Comparison of ENCODE assay signal across 10 mouse cellular contexts in the genomic region with DNA sequence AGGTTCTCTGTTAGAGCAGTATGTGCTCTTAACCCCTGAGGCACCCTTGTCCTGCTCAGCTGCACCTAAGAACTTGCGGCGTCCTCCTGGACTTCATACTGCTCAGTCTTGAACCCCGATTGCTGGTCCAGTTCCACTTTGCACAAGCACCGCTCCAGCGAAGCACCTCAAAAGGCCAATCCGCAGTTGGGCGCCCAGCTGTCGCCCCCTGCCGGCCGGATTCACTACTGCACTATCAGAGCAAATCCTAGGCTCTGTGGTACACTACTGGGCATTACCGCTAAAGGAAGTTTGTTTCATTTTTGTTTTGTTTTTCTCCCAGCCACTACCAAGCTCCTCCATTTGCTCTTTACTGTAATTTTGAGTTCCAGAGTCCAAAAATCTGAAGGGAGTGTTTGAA. TPM values are rescaled to one million over a fixed set of nuclear protein-coding genes. Genes with fewer than 3 reads are reported as not detected.
DNase-seq lines count a peak whose midpoint lies in the region; ATAC-seq and TF ChIP-seq lines count a peak whose summit lies in the region.
"Had no signal": no experiment of that assay in that cellular context is flagged by ENCODE, and none has a peak within 500 bp of the region (broad histone marks: within the 10 kb centered on the region; RNA-seq: fewer than 3 reads in every experiment).

No protein-coding gene starts in this region.

- no peak for ATAC-seq in forebrain, embryonic 11.5 days (replicated peaks; ENCODE audit: low FRiP score)
- ATAC-seq in forebrain, embryonic 16.5 days = no peak
- ATAC-seq in liver, embryonic 12.5 days = no peak
- no peak for ATAC-seq in megakaryocyte progenitor cell, adult 5-6 weeks (replicated peaks; ENCODE audit: poor library complexity)

- H3K4me1 ChIP-seq in forebrain, embryonic 11.5 days (replicated peaks; ENCODE audit: control insufficient read depth, insufficient read depth, low read length) = no peaks in the 10 kb centered on the region
- no peaks in the 10 kb centered on the region for H3K4me1 ChIP-seq in forebrain, embryonic 16.5 days (replicated peaks; ENCODE audit: control insufficient read depth, insufficient read depth, low read length)
- H3K4me1 ChIP-seq in liver, adult 2 months (ENCODE audit: control insufficient read depth, insufficient read depth, low read length) = no peaks in the 10 kb centered on the region
- no peaks in the 10 kb centered on the region for H3K4me1 ChIP-seq in liver, embryonic 12.5 days
- H3K4me1 ChIP-seq in ES-E14 (ENCODE audit: control insufficient read depth in 2 of 2, insufficient read depth in 2 of 2, low read length in 2 of 2, poor library complexity in 1 of 2) = no peaks in the 10 kb centered on the region

- no peaks in the 10 kb centered on the region for H3K9me3 ChIP-seq in forebrain, embryonic 11.5 days (ENCODE audit: control insufficient read depth, low read length)
- H3K9me3 ChIP-seq in forebrain, embryonic 16.5 days (ENCODE audit: control insufficient read depth, low read length) = peaks cover 9% of the 10 kb centered on the region
- no peaks in the 10 kb centered on the region for H3K9me3 ChIP-seq in liver, embryonic 12.5 days (replicated peaks)
- no peaks in the 10 kb centered on the region for H3K9me3 ChIP-seq in ES-E14 (ENCODE audit: control insufficient read depth, insufficient read depth, low read depth, low read length)

- no peaks in the 10 kb centered on the region for H3K79me2 ChIP-seq in liver, adult 2 months (ENCODE audit: control insufficient read depth, insufficient read depth, low read length)

- no peak overlapping the region for H3K4me2 ChIP-seq in forebrain, embryonic 11.5 days (ENCODE audit: low read depth, low read length, severe bottlenecking)
- no peak overlapping the region for H3K4me2 ChIP-seq in forebrain, embryonic 16.5 days (ENCODE audit: low read length)
- no peak overlapping the region for H3K4me2 ChIP-seq in liver, embryonic 12.5 days

- in situ Hi-C loops in ES-E14 (cut with MboI; ENCODE audit: low sequenced_read_pairs in 2 of 2, unreplicated experiment in 2 of 2) = no loop called here

- no peak for TF ChIP-seq POLR2A in liver, adult 2 months (IDR thresholded peaks at IDR 0.05; ENCODE audit: extremely low read depth, insufficient read depth, low read length)

- DNase-seq in forebrain, embryonic 11.5 days (ENCODE audit: low spot score) = peak; percentile 56
- no peak for DNase-seq in liver, adult 2 months (ENCODE audit: extremely low read depth, low read depth, low spot score)
- DNase-seq in ES-E14 (ENCODE audit: low read depth, low spot score) = no peak
- DNase-seq in lung, postnatal 10 days = peak; percentile 24
- no peak for DNase-seq in testis, postnatal 14 days (ENCODE audit: low spot score)

- peak; percentile 49 for TF ChIP-seq CTCF in liver, adult 2 months (IDR thresholded peaks at IDR 0.05; ENCODE audit: low read depth, low read length)

- H3K36me3 ChIP-seq in forebrain, embryonic 11.5 days (ENCODE audit: control insufficient read depth, insufficient read depth, low read length) = no peaks in the 10 kb centered on the region
- H3K36me3 ChIP-seq in forebrain, embryonic 16.5 days (ENCODE audit: control insufficient read depth, insufficient read depth) = no peaks in the 10 kb centered on the region
- H3K36me3 ChIP-seq in liver, adult 2 months (ENCODE audit: control insufficient read depth, insufficient read depth, low read length) = no peaks in the 10 kb centered on the region
- no peaks in the 10 kb centered on the region for H3K36me3 ChIP-seq in liver, embryonic 12.5 days
- no peaks in the 10 kb centered on the region for H3K36me3 ChIP-seq in ES-E14 (ENCODE audit: control insufficient read depth, insufficient read depth, low read length, poor library complexity, severe bottlenecking)

- H3K9ac ChIP-seq in forebrain, embryonic 11.5 days (ENCODE audit: low read length) = no peak overlapping the region
- no peak overlapping the region for H3K9ac ChIP-seq in forebrain, embryonic 16.5 days (replicated peaks; ENCODE audit: low read depth, low read length)
- H3K9ac ChIP-seq in liver, adult 2 months (ENCODE audit: low read depth, low read length) = no peak overlapping the region
- H3K9ac ChIP-seq in liver, embryonic 12.5 days = no peak overlapping the region
- H3K9ac ChIP-seq in ES-E14 (ENCODE audit: insufficient read depth, low read depth, low read length, poor library complexity, severe bottlenecking) = no peak overlapping the region

- H3K27ac ChIP-seq in forebrain, embryonic 11.5 days (ENCODE audit: low read depth, low read length) = no peak overlapping the region
- H3K27ac ChIP-seq in forebrain, embryonic 16.5 days (ENCODE audit: low read length) = no peak overlapping the region
- no peak overlapping the region for H3K27ac ChIP-seq in liver, adult 2 months (replicated peaks; ENCODE audit: insufficient read depth, low read depth, low read length)
- H3K27ac ChIP-seq in liver, embryonic 12.5 days = no peak overlapping the region
- H3K27ac ChIP-seq in ES-E14 (ENCODE audit: insufficient read depth, low read depth, low read length, poor library complexity, severe bottlenecking) = no peak overlapping the region

- 45% methylated on average over 11 of the region's 11 CpGs for WGBS in forebrain, embryonic 11.5 days
- 50% methylated on average over 11 of the region's 11 CpGs for WGBS in forebrain, embryonic 16.5 days
- WGBS in liver, adult 2 months = 43% methylated on average over 11 of the region's 11 CpGs
- WGBS in liver, embryonic 12.5 days (ENCODE audit: insufficient replicate concordance) = 41% methylated on average over 11 of the region's 11 CpGs

- H3K27me3 ChIP-seq in forebrain, embryonic 11.5 days (ENCODE audit: control insufficient read depth, insufficient read depth, low read length) = no peaks in the 10 kb centered on the region
- no peaks in the 10 kb centered on the region for H3K27me3 ChIP-seq in forebrain, embryonic 16.5 days (replicated peaks; ENCODE audit: control insufficient read depth, insufficient read depth, low read length)
- no peaks in the 10 kb centered on the region for H3K27me3 ChIP-seq in liver, adult 2 months (ENCODE audit: control insufficient read depth, insufficient read depth, low read length)
- H3K27me3 ChIP-seq in liver, embryonic 12.5 days (replicated peaks) = no peaks in the 10 kb centered on the region

- no peak overlapping the region for H3K4me3 ChIP-seq in forebrain, embryonic 11.5 days (ENCODE audit: low read depth, low read length)
- no peak overlapping the region for H3K4me3 ChIP-seq in forebrain, embryonic 16.5 days (replicated peaks; ENCODE audit: low read length)
- no peak overlapping the region for H3K4me3 ChIP-seq in liver, adult 2 months (ENCODE audit: insufficient read depth, low read depth, low read length)
- H3K4me3 ChIP-seq in liver, embryonic 12.5 days = no peak overlapping the region
- no peak overlapping the region for H3K4me3 ChIP-seq in ES-E14 (ENCODE audit: insufficient read depth in 1 of 2, low read depth in 1 of 2, low read length in 2 of 2, poor library complexity in 1 of 2, severe bottlenecking in 1 of 2)

TF ChIP-seq in ES-E14, 5 proteins besides CTCF, POLR2A, EP300 and RAD21:
- TF ChIP-seq HCFC1 (IDR thresholded peaks at IDR 0.05; ENCODE audit: borderline replicate concordance, insufficient read depth, low read length) = no peak
- peak; percentile 49; the same call in 1 of the 2 replicates for TF ChIP-seq ZC3H11A (IDR thresholded peaks at IDR 0.05; ENCODE audit: borderline replicate concordance, low read depth, low read length)
- TF ChIP-seq CHD2 (IDR thresholded peaks at IDR 0.05; ENCODE audit: low read depth, low read length) = no peak
- TF ChIP-seq ZNF384 (IDR thresholded peaks at IDR 0.05; ENCODE audit: low read depth, low read length) = no peak
- no peak for TF ChIP-seq MAFK (IDR thresholded peaks at IDR 0.05; ENCODE audit: insufficient read depth, low read depth, low read length)

RNA-seq across cellular contexts. Expression of gene St6galnac1, which starts 36.9 kb away (rescaled TPM):
- not detected in 2 replicates for polyA plus RNA-seq in forebrain, embryonic 11.5 days (2014; fragmentation: Nextera tagmentation; extraction: Ambion mirVana)
- not detected in 2 replicates for polyA plus RNA-seq in forebrain, embryonic 16.5 days (2015; fragmentation: Nextera tagmentation; extraction: Ambion mirVana)
- not detected in 2 replicates for total RNA-seq in liver, adult 2 months (2014; rRNA removed)
- polyA plus RNA-seq in liver, adult 2 months (2012; rRNA removed) = not detected in 2 replicates
- not detected in 2 replicates for polyA plus RNA-seq in liver, embryonic 12.5 days (2016; fragmentation: Nextera tagmentation; extraction: Ambion mirVana)
- total RNA-seq in ES-E14 (2012; rRNA removed) = not detected in 2 replicates
- not detected in 2 replicates for total RNA-seq in megakaryocyte progenitor cell, adult 5-6 weeks (2015)
- not detected in 2 replicates for total RNA-seq in megakaryocyte progenitor cell, adult 5-6 weeks (2017)
- total RNA-seq: heart, adult 8-10 months had no signal
- polyA plus RNA-seq: neural tube, embryonic 11.5 days had no signal

Comparison
In these comparisons a context has a peak if more than half of its experiments do, and no peak if none do; other contexts are left out.
1. DNase-seq: peak in forebrain, embryonic 11.5 days (single experiment) and lung, postnatal 10 days (single experiment); none in liver, adult 2 months (single experiment), ES-E14 (single experiment) and testis, postnatal 14 days (single experiment).